Mouse (Mus musculus) heart, postnatal 10 days (tissue): Measurements from ENCODE around the gene Kif13a. TPM values are rescaled to one million over a fixed set of nuclear protein-coding genes. Genes with fewer than 3 reads are reported as not detected.

Experiments
- DNase-seq, 2 experiments: peaks; one replicate each; pipeline ENCODE4 v3.0.0; 2021
- intact Hi-C: fragments of 180-260 bp; cut with DNase I; formaldehyde crosslinking; loops from one replicate; pipeline ENCODE4 v1.15.1; 2025
- total RNA-seq, 2 experiments: library from RNA; stranded (reverse); gene quantifications; 2 replicates each; pipeline ENCODE4 v1.2.3; 2021

The Kif13a gene
- 100 to 1,000 TPM in 1 of 2 experiments, 10 to 100 TPM in 1; 98.7 to 101 TPM for total RNA-seq

GRCm38 (mm10) chr13:46929719-46930658, at the start of gene Kif13a:
Kif13a (minus strand) TSS chr13:46929867.
- intact Hi-C loops, result loop anchor here (1.0 to 2.0 kb wide), 3 partner anchors 41 to 90 kb away; no protein-coding TSS in a partner anchor
- peak; percentile 93 for DNase-seq

- DNase-seq, result no peak
- intact Hi-C loops, result loop anchor here (5.0 kb wide), 1 partner anchor 41 kb away; no protein-coding TSS in a partner anchor
Observed at GRCm38 (mm10) chr13:46976532-46976931, 46.9 kb upstream of the Kif13a start.

DNA sequence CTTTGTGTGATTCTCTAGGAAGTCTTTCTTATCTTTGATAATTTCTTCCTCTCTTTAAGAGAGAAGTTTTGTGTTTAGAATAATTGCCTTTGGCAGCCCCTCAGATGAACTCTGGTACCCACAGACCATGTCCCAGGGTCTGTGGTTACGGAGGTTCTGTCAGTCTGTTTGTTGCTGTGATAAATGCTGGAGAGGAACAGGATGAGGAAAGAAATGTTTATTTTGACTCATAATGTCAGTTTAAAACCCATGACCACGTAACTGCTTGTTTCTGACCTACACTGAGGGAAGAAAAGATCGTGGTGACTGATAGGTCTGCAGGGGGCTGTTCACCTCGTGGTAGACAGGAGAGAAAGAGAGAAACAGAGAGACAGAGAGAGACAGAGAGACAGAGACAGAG, 46.3 kb upstream of the Kif13a start:
- no peak for DNase-seq
- intact Hi-C loops, result loop anchor here (5.0 kb wide), 1 partner anchor 41 kb away; no protein-coding TSS in a partner anchor

DNA sequence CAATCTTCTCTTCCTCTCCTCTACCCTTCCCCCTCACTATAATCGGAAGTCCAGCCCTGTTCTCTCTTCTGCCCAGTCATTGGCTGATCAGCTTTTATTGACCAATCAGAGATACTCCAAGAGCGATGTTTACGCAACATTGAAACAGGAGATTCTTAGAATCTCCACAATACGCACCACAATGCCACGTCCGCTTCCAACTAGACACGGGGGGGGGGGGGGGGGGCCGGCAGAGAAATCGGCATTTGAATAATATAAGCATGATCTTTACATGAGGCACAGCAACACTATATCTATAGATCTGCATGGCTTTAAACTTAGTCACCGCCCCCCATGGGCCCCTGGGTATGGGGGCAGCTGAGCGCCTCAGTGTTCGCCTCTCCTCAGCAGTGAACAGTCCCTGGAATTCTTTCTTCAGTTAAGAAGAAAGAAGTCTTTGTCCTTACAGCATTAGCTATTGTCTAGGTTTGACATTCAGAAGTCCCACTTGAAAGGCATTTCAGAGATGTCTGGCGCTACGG, 45.4 kb upstream of the Kif13a start:
- no peak for DNase-seq
- intact Hi-C loops, result loop anchor here (5.0 kb wide), 1 partner anchor 42 kb away; no protein-coding TSS in a partner anchor

- no peak for DNase-seq
Observed at GRCm38 (mm10) chr13:46970286-46970945, 40.7 kb upstream of the Kif13a start.

GRCm38 (mm10) chr13:46968626-46969025, 39.0 kb upstream of the Kif13a start:
- intact Hi-C loops, result no loop called here

More at GRCm38 (mm10) chr13:46970286-46970945, 40.7 kb upstream of the Kif13a start:
- intact Hi-C loops, result no loop called here

DNA sequence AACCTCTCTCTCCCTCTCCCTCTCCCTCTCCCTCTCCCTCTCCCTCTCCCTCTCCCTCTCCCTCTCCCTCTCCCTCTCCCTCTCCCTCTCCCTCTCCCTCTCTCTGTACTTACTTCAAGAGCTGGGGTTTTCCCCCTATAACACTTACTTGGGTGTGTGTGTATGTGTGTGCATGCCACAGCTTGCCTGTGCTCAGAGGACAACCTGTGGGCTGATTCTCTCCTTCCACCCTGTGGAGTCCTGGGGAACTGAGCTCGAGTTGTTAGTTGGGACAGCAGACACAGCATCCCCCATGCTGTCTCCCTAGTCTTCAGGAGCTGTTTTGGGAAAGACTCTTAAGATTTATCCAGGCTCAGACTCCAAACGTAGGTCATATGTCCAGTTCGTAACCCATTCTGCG, 37.6 kb upstream of the Kif13a start:
- intact Hi-C loops, result loop anchor here (2.0 kb wide), 1 partner anchor 129 kb away; no protein-coding TSS in a partner anchor

More at GRCm38 (mm10) chr13:46968626-46969025, 39.0 kb upstream of the Kif13a start:
- no peak for DNase-seq

GRCm38 (mm10) chr13:46960878-46961474, 31.3 kb upstream of the Kif13a start:
- intact Hi-C loops, result no loop called here
- DNase-seq, result no peak

More for the DNA sequence above, 37.6 kb upstream of the Kif13a start:
- no peak for DNase-seq

DNA sequence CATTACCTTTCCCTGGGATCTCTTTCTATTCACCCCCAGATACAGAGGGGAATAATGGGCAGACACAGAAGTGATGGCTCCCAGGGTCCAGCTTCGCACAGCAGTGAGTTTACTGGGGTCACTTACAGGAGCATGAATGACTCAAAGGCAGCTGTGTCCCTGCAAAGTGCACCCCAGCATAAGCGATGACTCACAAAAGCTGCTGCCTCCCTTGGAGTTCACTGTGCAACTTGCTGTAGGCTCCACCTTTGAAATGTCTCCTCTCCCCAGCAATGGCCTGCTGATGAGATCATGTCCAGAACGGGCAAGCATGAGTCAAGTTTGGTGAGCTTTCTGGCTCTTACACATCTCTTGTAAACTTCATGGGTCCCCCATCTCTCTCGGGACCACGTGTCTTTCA, 29.5 kb upstream of the Kif13a start:
- DNase-seq, result no peak
- intact Hi-C loops, result no loop called here

DNA sequence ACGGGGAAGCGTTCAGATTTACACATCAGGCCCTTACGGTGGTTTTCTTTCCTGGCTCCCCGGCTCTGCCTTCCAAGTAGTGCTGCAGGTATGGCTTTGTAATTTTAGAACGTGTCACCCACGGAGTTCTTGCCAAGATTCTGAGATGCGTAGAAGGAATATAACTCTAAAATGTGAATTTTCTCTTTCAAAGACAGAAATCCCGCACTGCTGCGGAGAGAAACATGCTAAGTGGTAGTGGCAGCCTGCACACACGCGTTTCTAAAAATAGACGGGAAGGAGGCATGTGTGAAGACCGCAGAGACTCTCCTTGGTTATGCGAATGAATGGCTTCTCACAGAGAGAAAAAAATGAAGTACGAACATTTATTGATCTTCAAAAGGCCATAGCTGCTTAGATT, 21.5 kb upstream of the Kif13a start:
- DNase-seq, result no peak
- intact Hi-C loops, result no loop called here

- intact Hi-C loops, result no loop called here
- no peak for DNase-seq
Observed at GRCm38 (mm10) chr13:46949741-46950140, 20.1 kb upstream of the Kif13a start.

DNA sequence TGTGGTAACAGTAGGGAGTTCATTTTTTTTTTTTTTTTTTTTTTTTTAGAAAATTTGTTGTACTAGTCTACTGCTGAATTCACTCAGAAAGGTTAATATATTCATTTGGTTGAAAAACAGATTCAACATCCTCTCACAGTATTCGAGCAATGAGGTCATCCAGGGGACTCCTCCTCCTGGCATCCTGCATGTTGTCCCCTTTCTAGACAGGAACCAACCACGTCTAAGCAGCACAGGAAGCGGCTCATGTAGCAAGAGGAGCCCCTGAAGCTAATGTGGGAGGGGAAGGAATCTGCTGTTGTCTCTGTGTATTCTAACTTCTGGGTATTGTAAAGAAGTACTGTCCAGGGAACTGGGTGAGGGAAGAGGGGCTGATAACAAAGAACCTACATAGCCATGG, 18.4 kb upstream of the Kif13a start:
- intact Hi-C loops, result no loop called here
- DNase-seq, result no peak

DNA sequence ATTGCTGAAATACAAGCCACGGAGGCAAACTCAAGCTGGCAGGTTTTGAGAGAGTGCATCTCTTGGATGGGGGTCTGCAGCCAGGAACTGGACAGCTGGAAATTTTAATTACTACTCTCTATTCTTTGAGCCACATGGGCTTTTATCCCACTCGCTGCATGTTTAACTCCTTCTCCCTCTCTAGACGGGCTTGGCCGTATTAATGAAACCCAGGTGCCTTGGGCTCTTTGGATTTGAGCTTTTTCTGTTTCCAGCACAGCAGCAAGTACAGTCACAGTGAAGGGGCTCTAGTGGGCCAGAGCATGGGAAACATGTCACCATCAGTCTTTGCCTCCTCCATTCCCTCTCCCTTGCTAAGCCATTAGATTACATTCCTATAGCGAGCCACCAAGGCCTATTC, 16.4 kb upstream of the Kif13a start:
- no peak for DNase-seq
- intact Hi-C loops, result no loop called here

DNA sequence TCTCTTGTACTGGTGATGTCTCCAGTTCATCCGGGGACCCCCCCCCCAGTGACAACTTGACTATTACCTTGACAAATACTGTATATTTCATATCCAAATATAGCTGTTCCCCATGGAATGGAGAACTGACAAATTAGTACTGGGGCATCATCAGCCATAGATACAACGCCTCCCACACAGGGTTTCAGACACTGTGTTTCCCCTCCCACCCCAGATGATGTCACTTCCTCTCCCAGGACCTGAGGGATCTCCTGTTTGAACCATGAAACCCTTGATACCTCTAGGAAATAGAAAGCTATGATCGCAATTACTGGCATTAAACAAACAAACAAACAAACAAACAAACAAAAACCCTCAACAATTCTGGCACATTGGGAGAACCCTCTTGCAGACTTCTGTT, 15.6 kb upstream of the Kif13a start:
- intact Hi-C loops, result no loop called here

GRCm38 (mm10) chr13:46943294-46943693, 13.6 kb upstream of the Kif13a start:
- no peak for DNase-seq
- intact Hi-C loops, result no loop called here

More for the DNA sequence above, 15.6 kb upstream of the Kif13a start:
- no peak for DNase-seq

DNA sequence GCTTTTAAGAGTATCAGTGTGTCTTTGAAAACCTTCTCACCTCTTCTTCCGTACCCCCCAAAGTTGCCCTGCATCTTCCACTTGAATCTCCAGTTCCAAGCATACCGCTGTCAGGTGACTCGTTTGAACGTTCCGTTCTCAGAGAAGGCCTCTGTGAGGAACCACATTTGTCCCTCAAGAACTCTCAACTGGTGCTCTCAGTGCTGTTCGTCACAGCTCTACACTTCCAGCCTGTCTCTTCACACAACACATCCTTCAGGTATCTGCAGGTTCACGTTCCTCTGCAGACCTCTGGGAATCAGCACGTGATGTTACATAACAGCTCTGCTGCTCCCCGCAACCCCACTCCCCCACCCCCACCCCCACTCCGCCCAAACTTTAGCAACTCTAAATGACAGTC, 4.4 kb upstream of the Kif13a start:
- no peak for DNase-seq
- intact Hi-C loops, result no loop called here

DNA sequence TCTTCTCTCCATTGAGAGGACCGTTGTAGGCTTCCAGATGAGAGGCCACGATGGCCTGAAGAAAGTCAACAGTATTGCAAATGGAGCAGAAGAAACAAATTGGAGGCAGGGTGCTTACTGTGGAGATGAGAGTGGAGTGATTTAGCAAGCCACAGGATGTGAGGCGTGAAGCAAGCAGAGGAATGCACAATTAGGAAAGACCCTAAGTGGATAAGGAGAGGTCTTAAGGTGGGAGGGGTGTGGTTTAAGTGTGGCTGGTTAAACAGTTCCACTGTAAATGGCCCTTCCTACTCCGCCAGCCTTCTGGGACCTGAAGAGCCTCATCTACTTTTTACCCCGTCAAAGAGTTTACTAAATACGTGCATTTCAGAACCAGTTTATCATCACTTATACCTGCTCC, 3.2 kb upstream of the Kif13a start:
- DNase-seq, result no peak
- intact Hi-C loops, result no loop called here

- no peak for DNase-seq
- intact Hi-C loops, result no loop called here
Observed at GRCm38 (mm10) chr13:46932049-46932448, 2.4 kb upstream of the Kif13a start.

DNA sequence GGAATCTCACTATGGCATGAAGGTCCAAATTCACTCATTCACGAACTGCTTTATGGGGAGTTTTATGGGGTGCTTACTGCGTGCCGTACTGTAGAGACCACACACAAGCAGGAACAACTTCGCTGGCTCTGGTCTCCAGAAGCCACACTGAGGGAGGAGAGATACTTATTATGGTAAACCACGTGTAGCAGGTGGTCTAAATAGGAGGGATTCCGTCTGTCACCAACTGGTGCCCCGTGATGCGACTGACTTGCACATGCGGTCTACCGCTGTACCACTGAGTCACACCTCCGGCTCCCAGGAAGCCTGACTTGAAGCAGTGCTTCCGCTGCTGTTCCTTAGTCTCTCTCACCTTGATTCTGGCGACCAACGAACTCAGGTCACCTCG, 986 bp upstream of the Kif13a start:
- no peak for DNase-seq

DNA sequence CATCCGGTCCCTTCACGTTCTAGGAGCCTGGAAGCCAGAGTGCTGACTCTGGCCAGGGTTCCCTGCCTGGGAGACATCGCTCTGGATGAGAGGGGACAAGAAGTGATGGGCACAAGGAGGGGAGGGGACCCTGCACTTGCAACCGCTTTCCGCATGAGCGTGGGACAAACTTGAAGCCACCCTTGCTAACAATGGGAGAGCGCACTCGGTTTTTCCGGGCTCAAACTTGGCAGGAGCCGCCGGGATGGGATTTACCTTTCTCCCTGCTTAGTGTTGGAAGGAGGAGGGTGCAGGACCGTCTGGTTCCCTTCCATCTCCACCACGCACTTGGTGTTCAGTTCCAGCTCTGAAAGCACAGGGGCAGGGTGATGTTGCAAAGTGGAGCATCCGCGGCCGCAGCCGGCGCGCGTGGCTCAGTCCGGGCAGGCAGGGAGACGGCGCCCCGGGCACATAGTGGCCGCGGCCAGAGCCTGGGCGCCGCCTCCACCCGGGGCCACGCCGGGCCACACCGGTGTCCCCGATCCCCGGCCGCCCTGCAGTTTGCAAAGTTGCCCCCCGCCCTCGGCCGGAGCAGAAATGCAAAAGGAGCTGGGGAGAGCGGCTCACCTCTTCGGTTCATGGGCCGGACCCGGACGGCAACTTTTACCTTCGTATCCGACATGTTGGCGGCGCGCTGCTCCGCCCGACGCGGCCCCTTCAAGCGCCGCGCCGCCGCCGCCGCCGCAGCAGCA, 541 bp downstream of the Kif13a start:
- intact Hi-C loops, result loop anchor here (1.0 to 2.0 kb wide), 2 partner anchors 40 to 89 kb away; no protein-coding TSS in a partner anchor
- peak; percentile 68 to 71 for DNase-seq

More for the DNA sequence above, 986 bp upstream of the Kif13a start:
- intact Hi-C loops, result loop anchor here (2.0 kb wide), 1 partner anchor 86 kb away; no protein-coding TSS in a partner anchor
